Mouse (Mus musculus): ENCODE data around the gene Gk5. TPM values are rescaled to one million over a fixed set of nuclear protein-coding genes. Genes with fewer than 3 reads are reported as not detected.

Gene Gk5
- polyA plus RNA-seq (2015; fragmentation: Illumina TruSeq; extraction: RNeasy Lipid Tissue Mini Kit (QIAGEN cat#74804); ENCODE audit: insufficient read depth, low replicate concordance), result 5.5 TPM

GRCm38 (mm10) chr9:96118861-96119772 lies at the start of gene Gk5:
TSS of gene Gk5 (plus strand) at chr9:96119362.

GRCm38 (mm10) chr9:96195885-96196622 lies 76.9 kb downstream of the Gk5 start, which contains the start of gene Tfdp2:
TSS of gene Tfdp2 (plus strand) at chr9:96196275.

Other genes with a start within 250 kb of the Gk5 start
- 35.7 TPM for gene Xrn1, start 164.6 kb upstream of the Gk5 start, polyA plus RNA-seq (2015; fragmentation: Illumina TruSeq; extraction: RNeasy Lipid Tissue Mini Kit (QIAGEN cat#74804); ENCODE audit: insufficient read depth, low replicate concordance)
- gene Tfdp2, start 76.9 kb downstream of the Gk5 start, polyA plus RNA-seq (2015; fragmentation: Illumina TruSeq; extraction: RNeasy Lipid Tissue Mini Kit (QIAGEN cat#74804); ENCODE audit: insufficient read depth, low replicate concordance), result 67.7 TPM
- gene Atp1b3, start 245.1 kb downstream of the Gk5 start, polyA plus RNA-seq (2015; fragmentation: Illumina TruSeq; extraction: RNeasy Lipid Tissue Mini Kit (QIAGEN cat#74804); ENCODE audit: insufficient read depth, low replicate concordance), result 301 TPM

All from spleen, adult 10 weeks (tissue).